Mouse (Mus musculus): ENCODE measurements around the gene Ces1a.

Gene Ces1a

DNA sequence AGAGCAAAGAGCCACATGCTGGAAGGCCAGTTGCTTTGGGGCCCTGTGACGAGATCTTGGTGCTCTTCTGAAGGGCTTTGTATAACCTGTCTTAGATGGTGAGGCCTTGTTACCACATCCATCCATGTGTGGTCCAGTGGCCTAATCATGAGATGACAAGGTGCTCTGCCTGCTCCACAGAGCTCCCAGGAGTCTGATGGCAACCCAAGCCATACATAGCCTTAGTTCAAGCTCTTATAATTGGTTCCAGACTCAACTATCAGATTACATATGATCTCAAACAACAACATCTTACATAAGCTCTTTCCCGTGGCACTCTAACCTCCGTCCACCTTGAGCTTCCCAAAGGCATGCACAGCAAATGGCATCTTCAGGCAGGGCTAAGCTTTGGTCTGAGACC is at the start of gene Ces1a:
Gene Ces1a (minus strand): TSS at position 101 of the 400 bp plus-strand sequence.
- no peak for DNase-seq (ENCODE audit: low read depth, low spot score)

DNA sequence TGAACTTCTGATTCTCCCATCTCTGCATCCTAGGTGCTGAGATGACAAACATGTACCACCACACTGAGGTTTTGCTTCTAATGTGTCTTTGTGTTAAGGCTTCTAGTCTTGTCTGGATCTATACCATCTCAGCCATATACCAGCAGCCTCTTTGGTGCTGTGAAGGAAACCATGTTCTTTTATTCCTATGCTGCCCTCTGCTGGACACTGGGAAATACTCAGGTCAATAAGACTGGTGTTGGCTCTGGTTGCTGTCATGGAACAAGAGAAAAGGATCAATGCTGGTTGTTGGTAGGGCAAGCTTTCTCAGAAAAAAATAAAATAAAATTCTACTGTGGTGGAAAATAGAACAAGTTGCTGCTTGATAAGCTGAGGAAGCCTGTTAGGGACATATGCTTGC is 47.4 kb upstream of the Ces1a start:
- DNase-seq (ENCODE audit: low read depth, low spot score): no peak

DNA sequence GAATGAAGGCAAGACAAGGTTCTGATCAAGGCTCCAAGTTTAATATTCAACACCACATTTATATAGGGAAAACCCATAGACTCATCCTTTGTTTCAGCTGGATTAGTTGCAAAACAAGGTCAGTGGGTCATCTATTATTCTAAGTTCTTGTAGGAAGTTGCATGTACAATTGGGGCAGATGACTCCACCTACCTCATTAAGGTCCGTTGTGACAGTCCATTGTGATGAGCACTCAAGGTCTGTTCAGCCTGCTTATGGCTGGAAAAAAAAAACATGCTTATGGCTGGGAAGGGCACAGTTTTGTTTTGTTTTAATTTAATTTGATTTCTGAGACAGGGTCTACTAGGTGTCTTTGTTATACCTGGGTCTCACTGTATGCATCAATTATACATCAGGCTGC is 43.3 kb upstream of the Ces1a start:
- no peak for DNase-seq (ENCODE audit: low read depth, low spot score)

DNA sequence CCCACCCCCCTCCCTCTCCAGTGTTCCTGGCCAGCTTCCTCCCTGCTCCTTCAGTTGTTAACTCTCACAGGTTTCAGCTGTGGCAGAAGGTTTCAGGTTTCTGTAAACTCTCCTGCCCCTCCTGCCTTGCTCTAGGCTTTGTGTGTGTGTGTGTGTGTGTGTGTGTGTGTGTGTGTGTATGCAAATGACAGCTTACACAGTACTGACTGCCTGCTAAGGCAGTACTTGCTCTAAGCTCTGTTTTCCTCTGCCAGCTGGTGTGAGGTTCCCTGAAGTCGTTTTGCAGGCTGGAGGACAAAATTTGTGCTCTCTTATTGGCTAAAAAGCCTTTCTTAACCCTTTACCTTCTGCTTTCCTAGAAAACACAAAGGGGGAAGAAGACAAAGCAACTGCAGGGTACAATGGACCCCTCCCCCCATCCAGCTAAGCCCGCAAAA is 40.7 kb upstream of the Ces1a start:
- no peak for DNase-seq (ENCODE audit: low read depth, low spot score)

DNA sequence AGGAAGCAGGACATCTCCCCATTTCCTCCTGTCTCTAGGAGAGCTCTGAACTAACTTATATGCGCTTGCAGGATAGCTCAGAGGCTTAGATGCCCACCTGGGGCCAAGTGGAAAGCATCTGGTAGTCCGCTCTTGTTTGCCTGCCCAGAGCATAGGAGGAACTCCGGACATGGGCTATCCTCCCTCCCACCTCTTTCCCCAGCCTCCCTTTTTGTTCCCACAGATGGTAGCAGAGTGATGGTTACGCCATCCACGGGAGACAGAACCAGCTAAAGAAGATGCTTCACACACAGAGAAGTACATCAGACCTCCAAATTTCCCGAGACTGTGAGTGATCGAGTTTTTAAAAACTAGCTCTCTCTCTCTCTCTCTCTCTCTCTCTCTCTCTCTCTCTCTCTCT is 40.2 kb upstream of the Ces1a start:
- DNase-seq (ENCODE audit: low read depth, low spot score): no peak

DNA sequence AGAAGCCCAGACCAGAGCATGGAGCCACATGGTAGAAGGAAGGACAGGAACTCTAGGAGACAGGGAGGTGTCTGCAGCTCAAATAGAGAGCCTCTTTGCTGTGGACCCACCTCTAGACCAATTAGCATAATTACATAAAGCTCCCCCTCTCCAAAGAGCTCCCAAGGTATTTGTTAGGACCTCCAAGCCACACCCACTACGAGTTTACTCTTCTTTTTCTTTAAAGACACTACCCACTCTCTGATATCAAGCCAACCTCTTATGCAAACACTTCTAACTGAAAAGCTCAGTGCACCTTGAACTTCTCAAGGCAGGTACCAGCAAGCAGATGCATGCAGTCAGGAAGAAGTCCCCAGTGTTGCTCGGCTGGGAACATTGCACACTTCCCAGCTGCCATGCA is 31.9 kb upstream of the Ces1a start, which contains the start of gene Ces1b:
Gene Ces1b (minus strand): TSS at position 131 of the 400 bp plus-strand sequence.
- no peak for DNase-seq (ENCODE audit: low read depth, low spot score)

DNA sequence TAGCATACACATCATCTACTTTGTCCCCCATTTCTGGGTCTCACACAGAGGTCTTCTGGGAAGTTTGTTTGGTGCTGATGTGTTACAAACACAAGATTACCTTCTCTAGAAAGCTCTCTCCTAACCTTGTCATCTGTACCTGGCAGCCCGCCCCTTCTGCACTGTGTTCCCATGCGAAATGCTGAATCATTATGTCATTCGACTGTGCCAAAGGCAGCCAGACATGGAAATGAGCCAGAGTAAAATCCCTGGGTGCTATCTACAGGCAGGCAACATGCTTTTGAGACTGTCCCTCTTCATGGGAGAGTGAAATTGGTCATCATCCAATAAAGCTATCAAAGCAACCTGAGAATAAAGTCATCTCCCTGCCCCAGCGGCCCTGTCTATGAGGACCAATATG is 27.3 kb upstream of the Ces1a start:
- no peak for DNase-seq (ENCODE audit: low read depth, low spot score)

DNA sequence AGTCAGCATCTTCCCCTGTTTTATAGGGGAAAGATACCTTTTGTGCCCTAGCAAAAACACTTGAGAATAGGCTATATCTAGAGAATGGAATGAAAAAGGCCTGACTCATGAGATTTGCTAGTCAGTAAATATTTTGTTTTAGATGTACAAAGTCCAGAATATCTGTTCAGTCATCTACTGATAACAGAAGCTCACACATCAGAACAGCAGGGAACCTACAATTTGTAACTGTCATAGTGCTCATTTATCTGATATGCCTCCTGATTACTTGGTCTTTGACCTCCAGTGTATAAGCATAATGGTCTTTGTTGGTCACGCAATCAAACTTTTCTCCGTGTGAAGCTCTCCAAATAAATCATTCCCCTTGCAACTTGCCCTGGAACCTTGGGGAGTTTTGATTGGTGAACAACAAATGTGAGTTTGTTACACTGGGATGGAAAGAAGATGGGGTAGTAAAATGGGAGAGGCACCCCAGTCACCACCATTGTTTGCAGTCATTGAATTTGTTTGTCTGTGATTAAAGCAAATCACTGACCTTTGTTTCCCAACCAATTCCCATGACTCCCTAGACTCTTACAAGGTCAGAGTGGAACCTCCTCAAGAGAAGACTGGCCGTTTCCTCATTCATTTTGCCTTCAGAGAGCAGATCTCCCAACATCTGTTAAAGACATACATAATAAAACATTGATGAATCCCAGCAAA is 15.6 kb upstream of the Ces1a start:
- no peak for DNase-seq (ENCODE audit: low read depth, low spot score)

DNA sequence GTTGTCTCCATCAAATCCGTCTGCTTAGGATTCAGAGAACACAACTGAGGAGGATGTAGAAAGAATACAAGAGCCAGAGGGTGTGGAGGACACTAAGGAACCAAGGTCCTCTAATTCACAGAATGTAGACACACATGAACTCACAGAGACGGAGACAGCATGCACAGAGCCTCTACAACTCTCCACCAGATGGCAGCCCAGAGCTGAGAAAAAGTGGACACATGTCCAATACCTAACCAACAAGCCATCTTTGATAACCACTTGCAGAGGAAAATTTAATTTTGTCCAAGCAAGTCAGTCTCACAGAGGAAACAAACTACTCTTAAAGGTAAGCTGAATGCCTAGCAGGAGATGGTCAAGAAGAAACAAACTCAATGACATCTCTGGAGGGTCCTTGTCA is 11.2 kb upstream of the Ces1a start:
- no peak for DNase-seq (ENCODE audit: low read depth, low spot score)

DNA sequence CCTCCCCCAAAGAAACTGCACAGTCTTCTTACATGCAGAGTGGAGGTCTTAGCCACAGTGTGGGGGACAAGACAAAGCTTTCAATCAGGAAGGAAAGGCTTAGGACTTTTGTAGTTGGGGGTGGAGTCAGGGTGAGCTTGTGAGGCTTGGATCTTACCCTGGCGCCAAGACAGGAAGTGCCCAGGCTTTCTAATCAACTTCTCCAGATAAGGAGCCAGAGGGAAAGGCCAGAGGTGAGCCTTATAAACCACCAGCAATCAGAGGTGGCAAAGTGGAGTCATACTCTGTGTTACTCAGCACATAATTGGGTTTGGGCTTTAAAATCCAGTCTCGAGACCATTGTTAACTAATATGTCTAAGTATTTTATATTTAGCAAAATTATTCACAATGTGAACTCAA is 7.2 kb upstream of the Ces1a start:
- no peak for DNase-seq (ENCODE audit: low read depth, low spot score)

DNA sequence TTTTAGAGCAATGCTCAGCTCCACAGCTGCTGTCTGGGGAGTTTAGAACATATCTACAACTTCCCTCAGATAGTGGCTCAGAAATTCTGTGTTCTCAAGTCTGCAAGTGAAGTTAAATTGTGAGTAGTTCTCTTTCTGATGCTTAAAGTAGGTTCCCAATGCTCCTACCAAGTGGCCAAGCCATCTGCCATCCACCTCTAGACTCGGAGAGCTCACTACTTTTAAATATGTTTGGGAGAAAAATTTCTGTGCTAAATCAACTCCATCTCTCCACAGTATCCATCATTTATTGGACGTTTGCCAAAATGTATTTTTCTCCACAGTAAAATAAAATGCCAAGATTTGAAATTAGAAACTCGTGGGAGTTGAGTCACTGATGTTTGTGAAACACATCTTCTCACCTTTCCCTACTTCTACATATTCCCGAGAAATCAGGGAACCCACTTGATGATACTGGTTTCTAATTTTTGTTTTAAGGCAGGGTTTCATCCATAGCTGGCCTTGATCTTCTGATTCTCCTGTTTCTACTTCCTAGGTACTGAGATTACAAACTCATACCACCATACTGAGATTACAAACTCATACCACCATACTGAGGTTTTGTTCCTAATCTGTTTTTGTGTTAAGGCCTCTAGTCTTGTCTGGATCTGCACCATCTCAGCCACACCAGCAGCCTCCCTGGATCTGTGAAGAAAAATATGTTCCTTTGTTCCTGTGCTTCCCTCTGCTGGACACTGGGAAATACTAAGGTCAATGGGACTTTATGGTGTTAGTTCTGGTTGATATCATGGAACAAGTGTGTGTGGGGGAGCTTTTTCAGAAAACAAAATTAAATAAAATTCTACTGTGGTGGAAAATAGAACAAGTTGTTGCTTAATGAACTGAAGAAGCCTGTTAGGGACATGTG is 771 bp upstream of the Ces1a start:
- no peak for DNase-seq (ENCODE audit: low read depth, low spot score)

DNA sequence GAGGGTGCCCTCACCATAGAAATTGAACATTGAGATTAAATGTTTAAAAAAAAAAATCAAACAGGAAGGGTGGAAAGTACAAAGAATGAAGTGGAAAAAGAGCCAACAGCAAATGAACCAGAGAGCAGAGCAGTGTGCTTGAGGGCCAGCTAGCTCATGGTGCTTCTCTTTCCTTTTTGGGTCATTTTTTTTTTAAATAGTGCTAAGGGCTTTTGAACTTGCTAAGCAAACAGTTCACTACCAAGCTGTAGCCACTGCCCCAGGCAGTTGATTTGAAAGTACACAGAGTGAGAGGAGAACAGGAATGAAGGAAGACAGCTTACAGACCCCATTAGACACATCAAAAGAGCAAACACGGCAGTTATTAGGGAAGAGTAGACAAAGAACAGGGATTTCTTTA is 4.9 kb downstream of the Ces1a start:
- no peak for DNase-seq (ENCODE audit: low read depth, low spot score)

DNA sequence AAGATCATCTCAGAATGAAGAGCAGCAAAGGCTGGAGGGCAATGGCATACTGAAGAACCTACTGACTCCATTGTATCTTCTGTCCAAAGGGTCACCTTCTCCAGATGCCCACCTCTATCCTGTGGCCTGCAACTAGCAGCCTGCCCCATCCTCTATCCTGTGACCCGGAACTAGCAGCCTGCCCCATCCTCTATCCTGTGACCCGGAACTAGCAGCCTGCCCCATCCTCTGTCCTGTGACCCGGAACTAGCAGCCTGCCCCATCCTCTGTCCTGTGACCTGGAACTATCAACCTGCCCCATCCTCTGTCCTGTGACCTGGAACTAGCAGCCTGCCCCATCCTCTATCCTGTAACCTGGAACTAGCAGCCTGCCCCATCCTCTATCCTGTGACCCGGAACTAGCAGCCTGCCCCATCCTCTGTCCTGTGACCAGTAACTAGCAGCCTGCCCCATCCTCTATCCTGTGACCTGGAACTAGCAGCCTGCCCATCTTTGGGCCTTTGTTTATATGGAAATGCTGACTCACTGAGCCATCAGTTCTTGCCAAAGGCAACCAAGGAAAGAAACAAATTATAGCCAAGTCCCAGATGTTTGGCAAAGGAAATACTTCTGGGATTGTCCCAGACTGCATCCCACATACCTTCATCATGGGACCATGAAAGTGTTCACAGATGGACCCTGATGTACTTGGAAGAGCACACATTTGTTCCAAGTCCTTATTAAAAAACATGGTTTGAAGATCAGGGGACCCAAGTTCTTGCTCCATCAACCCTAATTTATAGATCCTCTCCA is 7.0 kb downstream of the Ces1a start:
- no peak for DNase-seq (ENCODE audit: low read depth, low spot score)

DNA sequence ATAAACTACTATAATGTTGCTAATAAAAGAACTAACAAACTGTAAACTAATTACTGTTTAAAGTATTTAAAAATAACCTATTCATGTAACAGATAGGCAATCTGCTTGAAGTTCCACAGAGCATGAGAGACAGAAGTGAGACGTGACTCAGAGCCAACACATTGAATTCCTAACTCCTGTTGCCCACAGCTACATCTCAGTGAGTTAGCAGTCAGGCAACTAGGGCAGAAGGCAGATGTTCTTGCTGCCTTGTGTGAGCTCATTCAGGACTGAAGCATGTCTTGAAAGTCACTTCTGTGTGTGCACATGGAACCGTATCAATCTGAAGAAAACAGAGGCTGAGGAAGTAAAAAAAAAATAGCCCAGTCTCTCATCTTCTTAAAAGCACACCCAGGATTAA is 7.7 kb downstream of the Ces1a start:
- DNase-seq (ENCODE audit: low read depth, low spot score): no peak

DNA sequence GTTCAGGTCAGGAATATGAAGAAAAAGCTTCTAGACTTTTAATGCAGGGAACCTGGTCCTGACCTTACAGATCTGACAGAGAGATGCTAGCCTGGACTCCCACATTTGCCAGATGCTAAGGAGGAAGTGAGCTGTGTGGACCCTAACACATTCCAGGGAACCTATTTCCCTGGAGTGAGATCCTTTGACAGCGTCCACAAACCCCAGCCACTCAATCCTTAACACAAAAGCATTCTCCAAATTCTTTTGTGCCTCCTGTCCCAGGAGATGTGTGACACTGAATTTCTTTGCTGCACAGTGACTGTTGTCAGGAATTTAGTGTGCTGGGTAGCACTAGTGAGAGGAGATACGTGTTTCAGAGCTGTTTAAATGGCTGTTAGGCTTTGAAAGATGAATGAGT is 9.2 kb downstream of the Ces1a start:
- no peak for DNase-seq (ENCODE audit: low read depth, low spot score)

DNA sequence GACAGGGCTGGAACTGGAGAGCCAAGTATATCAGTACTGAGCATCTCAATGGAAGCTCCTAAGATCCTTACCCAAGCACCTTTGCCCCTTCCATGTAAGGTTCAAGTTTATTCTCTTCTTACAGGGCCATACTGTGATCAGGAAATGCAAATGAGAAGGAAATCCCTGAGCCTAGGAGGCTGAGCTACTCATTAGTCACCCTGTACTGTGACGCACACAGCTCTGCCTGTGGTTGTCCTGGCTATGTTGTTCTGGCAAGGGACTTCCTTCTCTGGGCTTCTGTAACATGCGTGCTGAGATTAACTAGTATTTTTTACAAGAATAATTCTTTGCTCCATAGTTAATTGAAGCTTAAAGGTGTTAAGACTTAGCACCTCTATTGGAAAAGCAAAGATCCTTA is 17.3 kb downstream of the Ces1a start:
- DNase-seq (ENCODE audit: low read depth, low spot score): no peak

DNA sequence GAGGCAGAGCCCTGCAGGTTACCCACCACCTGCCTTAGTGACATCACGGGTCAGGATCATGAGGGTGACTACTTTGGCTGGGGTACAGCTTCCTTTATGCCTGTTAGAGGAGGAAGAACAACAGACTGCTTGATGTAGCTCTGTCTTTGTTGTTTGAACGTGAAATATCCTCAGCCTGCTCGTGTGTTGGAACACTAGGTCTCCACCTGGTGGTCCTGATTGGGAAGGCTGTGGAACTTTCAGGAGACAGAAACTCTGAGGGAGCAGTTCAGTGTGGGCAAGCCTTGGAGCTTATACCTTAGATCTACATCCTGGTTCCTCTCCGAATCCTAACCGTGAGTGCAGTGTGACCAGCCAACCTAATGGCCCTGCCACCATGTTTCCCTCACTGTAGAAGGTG is 26.3 kb downstream of the Ces1a start:
- DNase-seq (ENCODE audit: low read depth, low spot score): no peak

DNA sequence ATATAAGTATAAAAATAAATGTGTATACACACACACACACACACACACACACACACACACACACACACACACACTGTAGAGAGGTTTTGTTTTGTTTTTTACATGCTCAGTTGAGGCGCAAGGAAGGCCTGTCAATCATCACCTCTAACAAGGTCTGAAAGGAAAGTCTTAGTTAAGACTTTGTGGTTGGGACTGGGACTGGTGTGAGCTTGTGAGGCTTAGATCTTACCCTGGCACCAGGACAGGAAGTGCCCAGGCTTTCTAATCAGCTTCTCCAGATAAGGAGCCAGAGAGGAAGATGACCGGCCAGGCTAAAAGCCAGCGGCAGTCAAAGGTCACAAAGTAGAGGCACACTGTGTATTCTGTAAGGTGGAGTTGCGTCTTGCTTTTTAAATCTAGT is 33.7 kb downstream of the Ces1a start:
- no peak for DNase-seq (ENCODE audit: low read depth, low spot score)

DNA sequence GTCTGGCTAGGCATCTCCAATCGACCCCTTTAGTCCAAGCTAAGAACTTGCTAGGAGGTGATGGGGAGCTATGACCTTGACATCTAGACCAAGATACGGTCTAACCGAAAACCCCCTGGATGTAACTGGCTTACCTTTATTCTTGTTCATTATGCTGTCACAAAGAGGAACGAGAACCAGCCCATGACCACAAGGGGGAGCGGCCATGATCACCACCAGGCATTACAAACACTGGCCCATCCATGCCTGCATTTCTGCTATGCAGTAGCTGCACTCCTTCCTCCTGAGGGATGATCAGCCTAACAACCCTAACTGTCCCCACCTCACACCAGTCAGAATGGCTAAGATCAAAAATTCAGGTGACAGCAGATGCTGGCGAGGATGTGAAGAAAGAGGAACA is 35.8 kb downstream of the Ces1a start:
- DNase-seq (ENCODE audit: low read depth, low spot score): no peak

DNA sequence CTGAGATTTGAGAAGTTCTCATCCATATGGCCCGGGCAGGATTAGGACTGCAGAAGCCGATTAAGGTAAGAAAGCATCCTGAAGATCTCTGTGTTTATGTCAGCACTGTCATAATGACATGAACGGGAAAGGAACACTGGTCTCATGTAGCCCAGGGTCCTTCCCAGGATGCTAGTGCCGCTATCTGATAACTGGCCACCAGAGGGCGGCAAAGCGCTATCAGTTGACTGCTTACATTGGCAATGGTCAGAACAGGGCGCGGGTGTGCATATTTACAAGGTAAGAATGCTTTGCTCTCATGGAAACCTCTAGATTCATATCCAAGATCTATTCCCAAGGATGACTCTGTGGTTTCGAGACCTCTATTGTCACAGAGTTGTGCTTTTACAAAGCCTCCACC is 36.6 kb downstream of the Ces1a start:
- DNase-seq (ENCODE audit: low read depth, low spot score): peak; percentile 9

DNA sequence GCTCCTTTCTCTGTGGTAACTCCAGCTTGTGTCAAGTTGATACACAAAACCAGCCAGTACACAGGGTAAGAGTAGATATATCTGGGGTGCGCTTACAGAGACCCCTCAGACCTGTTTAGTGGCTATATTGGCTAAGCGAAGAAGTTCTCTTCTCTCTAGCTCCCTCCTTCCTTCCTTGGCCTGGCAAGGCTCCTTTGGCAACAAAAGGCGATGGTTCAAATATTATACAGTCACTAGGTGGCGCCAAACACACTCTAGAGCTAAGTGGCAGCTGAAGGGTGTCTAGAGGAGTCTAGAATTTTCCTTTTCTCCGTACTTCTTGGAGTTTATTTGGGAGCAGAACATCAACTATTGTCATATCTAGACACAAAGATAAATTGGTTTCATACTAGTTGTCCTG is 37.7 kb downstream of the Ces1a start:
- no peak for DNase-seq (ENCODE audit: low read depth, low spot score)

DNA sequence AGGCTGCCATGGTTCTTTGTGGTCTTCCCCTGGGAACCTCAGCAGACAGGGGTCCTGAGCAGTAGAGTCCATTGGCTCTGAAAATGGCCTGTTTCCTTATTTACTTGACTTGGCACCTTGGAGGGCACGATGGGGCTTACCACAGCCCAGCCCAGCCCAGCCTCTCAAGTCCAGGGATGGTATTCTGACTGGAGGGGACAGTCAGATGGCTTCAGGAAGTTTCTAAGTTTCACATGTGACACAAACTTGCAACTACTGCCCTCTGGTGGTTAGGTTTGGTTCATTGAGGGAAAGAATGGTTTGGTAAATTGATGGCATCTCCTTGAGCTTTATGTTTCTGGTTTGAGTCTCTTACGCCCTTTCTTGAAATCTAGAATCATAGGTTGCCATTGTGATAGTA is 49.4 kb downstream of the Ces1a start:
- no peak for DNase-seq (ENCODE audit: low read depth, low spot score)
